Mouse (Mus musculus) left cerebral cortex, postnatal 36 days (tissue): ENCODE data around the gene Thsd4. TPM values are rescaled to one million over a fixed set of nuclear protein-coding genes. Genes with fewer than 3 reads are reported as not detected.

Experiments
- DNase-seq, 2 experiments: peaks; one replicate each; pipeline ENCODE4 v3.0.0; 2021 to 2022; ENCODE audit warnings: low spot score in 2 of 2, mixed read lengths in 1 of 2
- intact Hi-C: fragments of 180-260 bp; cut with DNase I; formaldehyde crosslinking; loops from one replicate; pipeline ENCODE4 v1.15.1; 2025
- total RNA-seq, 2 experiments: library from RNA; stranded (reverse); gene quantifications; 2 replicates each; pipeline ENCODE4 v1.2.3; 2021

The Thsd4 gene
- total RNA-seq, 2 experiments from 2014 or later: 4.7 to 4.8 TPM

DNA sequence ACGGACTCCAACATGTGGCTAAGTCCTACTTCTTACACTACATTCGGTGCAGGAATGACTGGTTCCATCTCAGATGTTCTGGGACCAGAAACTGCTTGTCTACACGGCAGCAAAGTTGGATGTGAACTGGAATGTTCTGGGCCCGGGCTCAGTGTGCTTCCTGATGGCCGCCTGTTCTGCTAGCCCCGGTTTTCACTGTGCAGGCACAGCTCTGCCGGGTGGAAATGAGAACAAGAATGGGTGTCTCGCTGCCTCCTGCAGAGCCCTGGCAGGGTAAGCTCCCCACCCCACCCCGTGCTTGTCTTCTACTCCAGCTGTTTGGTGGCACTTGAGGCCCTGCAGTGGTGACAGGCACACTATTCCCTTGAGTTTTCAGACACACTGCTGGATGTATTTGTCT, 285.7 kb downstream of the Thsd4 start:
- no peak for DNase-seq
- intact Hi-C loops: loop anchor here (5.0 to 10.0 kb wide), 2 partner anchors 279 to 511 kb away; no protein-coding TSS in a partner anchor

DNA sequence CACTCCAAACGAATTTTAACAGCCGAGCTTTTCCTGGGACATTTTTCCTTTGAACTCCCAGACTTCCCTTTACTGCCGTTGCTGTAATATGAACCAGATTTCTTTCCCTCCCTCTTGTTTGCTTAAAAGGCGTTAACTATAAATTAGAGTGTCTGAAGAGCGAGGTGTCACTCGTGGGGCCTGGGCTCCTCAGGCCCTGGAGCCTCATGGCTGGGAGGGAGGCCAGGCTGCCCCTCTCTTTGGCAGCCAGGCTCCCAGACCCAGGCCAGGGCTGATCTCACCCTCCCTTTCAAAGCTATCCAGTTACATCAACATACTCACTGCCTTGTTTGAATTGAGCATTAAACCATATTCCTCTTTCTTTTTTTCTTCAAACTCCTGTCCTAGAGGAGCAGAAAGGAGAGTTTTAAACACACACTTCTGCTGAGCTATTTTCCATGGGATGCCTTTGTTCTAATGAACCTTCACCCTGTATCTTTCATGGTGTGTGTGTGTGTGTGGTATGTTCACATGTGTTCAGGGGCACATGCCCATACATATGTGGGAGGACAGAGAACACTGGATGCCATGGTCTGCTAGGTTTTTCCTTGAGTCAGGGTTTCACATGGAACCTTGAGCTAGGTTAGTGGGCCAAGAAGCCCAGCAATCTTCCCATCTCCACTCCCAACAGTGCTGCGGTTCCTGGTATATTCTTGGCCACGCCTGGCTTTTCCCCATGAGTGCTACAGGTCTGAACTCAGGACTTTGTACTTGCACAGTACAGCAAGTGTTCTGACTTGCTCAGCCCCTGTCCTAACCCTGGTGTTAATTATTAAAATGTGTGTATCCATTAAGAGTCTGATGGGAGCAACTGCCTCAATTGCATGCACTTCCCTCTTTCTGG, 287.4 kb downstream of the Thsd4 start:
- intact Hi-C loops: loop anchor here (5.0 to 10.0 kb wide), 2 partner anchors 277 to 510 kb away; no protein-coding TSS in a partner anchor
- DNase-seq: no peak

DNA sequence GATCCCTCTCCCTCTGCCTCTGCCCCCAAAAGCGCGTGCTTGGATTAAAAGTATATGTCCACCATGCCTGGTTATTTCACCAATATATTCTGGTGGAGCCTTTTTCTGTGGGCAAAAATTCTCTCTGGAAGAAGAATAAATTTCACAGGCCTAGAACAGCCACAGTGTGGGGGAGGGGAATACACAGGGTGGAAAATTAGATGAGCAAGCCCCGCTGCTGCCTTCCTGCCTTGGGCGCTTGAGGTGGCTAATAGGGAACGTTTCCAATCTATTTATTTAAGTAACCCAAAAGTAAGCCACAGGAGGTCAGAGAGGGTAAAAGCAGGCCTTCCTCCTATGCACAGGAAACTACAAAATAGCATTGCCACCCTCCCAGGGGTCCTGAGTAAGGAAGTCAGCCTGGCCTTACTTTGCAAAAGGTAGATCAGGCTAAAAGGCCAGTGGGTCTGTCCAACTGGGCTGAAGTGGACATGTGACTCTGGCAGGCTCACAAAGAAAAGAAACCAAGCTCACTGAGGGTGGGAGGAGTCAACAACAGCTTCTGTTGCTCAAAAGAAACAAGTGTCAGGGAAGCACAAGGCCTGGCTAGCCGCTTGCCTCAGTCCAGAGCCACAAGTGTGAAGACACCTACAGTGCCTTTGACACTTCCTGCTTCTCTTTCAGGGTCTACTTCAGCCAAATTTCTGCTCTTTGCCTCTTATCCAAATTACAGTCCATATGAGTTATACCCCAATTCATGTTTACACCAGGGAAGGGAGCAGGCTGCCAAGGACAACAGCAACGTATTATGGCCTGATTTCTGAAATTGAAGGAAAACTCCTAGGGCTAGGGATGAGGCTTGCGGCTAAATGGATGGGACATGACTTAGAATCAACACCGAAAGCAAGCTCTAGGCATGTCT, 289.6 kb downstream of the Thsd4 start:
- intact Hi-C loops: loop anchor here (10.0 kb wide), 1 partner anchor 507 kb away; no protein-coding TSS in a partner anchor

DNA sequence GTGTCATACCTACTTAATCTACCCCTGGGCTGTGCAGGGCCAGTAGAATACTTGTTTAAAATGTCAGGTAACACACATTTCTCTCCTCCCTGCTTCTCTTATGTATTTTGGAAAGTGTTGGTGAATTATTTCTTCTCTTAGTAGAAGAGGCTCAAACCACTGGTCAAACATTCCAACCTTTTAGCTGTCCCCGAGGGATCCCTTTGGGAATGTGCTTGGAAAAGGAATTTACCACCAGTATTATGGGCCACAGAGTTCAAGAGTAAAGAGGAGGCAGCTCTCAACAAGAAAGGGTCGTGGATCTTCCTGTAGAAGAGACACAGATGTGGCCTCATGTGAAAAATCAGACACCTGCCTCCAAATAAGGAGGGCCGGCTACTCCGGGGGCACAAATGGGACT, 292.4 kb downstream of the Thsd4 start:
- DNase-seq: no peak
- intact Hi-C loops: no loop called here

More for the DNA sequence above, 289.6 kb downstream of the Thsd4 start:
- DNase-seq: no peak

DNA sequence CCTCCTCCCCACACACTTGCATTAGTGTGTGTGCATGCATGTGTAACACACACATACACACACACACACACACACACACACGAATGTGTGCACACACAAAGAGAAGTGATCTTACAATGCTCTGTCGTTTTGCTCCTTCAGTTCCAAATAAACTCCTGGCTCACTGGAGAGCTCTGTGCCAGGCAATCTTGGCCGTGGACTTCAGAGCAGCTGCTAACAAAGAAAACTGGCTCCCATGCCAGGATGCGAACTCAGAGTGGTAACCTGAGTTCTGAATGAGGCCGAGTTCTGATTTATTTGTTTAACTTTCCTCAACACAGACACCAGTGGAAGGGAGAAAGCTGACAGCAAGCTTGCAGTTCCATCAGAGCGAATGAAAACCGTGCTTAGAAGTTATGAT, 294.1 kb downstream of the Thsd4 start:
- intact Hi-C loops: no loop called here
- DNase-seq: peak in 1 of 2 experiments; percentile 20

DNA sequence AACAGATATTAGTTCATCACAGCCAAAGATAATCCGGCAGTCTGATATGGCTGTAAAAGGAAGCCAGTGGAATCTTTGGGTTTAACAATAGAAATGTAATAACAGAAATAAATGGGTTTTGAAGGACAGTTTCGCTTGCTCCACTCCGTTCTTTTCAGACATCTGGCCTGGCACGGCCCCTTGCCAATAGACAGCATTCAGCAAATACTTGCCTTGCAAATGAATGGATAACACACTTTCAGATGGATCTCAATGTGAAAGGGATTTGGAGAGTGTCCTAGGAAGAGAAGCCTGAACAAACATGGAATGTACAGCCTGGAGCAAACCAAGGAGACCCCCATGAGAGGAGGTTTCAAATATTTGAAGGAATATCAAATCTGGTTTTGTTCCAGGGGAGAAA, 295.2 kb downstream of the Thsd4 start:
- intact Hi-C loops: no loop called here
- peak in 1 of 2 experiments; percentile 13 for DNase-seq

DNA sequence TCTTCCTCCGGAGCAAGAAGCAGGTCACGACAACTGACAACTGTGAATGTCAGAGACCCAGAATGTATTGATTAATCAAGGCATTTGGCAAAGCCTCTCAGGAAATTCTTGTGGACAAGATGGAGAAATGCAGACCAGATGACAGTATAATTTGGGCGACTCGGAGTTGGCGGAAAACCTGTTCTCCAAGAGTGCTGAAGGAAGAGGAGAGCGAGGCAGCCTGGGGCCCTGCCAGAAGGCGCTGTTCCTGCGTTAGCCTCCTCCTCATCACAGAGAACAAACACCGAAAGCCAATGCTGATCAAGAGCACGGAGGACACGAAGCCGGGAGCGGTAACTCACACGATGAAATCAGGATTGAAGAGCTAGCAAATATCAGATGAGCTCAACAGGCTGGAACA, 295.7 kb downstream of the Thsd4 start:
- DNase-seq: peak in 1 of 2 experiments; percentile 45
- intact Hi-C loops: no loop called here

DNA sequence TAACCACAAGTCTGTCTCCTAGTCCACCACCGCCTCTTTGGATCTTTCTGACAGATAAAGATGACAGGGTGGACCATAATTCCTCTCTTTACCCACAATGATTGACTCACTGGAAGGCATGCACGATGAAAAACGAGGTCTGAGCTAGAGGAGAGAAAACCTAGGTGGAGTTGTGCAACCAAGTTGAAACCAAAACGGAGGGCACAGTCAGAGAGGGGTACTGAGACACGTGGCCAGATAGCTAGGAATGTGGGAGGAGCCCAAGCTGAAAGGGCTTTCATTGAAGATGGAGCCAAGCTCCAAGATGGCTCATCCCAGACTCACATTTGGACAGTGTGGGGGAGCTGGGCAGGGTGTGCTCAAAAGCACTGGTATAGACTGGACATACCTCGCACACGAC, 296.4 kb downstream of the Thsd4 start:
- intact Hi-C loops: no loop called here
- no peak for DNase-seq

DNA sequence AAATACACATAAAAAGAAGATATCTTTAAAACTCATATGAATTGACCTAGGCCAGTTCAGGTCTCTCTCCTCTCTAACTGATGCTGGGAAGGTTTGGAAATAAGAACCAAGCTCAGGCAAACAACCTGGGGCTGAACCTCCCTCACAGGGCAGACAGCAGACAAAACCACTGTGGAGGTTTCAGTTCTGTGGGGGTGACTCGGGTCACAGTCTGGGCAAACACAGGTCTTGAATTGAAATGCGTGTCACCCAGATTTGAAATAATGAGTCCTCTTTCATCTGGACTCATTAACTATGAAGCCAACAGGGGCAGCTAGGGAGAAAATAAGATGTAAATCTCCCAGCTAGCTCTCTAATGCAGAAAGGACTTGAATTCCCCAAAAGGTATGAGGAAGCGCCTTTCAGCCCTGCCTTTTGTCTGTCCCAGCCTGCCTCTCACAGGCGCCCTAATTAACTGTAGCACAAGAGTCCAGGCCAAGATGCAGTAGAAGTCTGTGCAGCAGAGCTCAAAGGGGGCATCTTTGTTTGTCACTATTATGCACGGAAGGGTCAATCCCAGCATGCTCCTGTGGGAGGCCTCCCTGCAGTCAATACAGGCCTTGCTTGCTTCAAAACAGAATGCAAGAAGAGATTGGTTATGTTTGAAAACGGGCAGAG, 297.7 kb downstream of the Thsd4 start:
- intact Hi-C loops: no loop called here
- DNase-seq: no peak

DNA sequence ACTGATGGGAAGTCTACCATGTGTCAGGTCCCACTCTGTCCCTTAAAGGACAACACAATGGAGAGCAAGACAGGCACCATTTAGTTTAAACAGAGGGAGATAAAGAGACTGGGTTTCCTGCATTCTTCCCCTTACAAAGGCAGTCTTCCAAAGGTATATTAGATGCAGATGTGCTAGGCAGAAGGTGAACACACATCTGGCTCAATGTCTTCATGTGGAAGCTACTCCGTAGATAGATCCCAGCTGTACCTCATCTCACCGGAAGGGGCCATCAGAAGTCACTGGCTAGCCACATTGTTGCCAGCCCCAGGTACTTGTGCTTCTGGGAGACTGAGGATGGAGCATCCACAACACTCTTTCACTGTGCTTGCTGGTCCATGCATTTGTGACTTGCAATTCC, 301.4 kb downstream of the Thsd4 start:
- intact Hi-C loops: no loop called here
- DNase-seq: no peak

DNA sequence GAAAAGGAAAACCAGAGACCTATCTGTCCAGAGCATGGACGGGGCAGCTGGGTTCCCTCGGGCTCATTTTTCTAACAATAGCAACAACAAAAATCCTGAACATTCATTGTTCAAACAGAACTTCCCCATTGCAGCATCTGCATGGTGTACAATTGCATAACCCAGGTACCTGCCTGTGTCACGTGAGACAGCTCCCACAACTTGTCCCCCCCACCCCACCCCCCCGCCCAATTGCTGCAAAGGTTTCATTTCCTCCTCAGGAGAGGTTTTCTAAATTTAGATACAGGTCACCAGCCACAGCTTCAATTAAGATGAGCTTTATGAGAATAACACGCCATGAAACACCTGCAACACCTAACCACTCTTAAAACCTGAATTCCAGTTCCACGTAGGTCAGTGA, 303.4 kb downstream of the Thsd4 start:
- DNase-seq: no peak
- intact Hi-C loops: no loop called here

DNA sequence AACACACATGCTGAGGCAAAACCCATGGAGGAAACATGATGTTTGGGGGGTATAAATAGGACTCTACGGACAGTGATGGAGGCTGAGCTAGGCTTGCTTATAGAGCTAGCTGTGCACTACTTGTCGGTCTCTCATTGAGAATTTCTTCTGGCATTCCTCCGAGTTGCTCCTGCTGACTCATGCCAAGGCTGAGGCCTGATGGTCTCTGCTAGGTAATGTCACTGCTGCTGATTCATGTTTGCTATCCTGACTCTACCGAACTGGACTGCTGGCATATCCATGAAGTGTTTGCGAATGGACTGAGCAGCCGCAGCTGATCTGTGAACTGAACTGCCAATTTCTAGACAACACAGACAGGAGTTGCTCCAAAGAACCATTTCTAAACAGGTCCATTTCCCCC, 305.8 kb downstream of the Thsd4 start:
- intact Hi-C loops: no loop called here
- no peak for DNase-seq

DNA sequence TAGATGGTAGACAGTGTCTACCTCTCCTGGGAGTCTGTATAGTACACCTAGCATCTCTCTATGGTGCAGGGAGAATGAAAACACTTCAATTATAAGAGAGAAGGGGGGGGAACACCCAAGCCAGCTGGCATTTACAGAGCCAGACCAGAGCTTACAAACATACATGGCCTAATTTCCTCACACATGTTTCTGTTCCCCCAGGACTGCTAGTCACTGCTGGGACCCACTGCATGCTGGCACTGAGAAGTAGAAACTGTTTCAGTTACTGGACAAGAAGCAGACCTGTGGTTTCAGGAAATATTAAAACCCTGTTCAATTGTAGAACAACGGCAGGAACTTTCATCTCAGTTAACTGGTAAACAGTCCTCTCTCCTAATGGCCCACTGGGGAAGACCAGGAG, 308.7 kb downstream of the Thsd4 start:
- intact Hi-C loops: no loop called here
- DNase-seq: no peak

DNA sequence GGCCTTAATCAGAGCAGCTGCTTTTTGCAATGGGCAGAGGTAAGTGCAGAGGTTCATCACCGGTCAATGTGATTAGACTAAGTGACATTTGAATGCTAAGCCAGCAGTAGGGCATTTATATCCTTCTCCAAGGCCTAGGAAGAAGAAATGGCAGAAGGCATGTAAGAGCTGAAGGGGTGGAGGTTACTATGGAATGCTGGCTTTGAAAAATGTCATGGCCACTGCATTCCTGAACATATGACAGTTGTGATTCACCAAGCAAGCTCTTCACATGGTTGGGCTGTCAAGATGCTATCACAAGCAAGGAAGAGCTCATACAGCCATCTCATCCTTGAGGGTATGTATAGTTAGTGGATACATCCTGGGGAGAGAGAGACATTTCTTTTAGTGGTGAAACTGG, 313.0 kb downstream of the Thsd4 start:
- intact Hi-C loops: no loop called here
- DNase-seq: no peak

DNA sequence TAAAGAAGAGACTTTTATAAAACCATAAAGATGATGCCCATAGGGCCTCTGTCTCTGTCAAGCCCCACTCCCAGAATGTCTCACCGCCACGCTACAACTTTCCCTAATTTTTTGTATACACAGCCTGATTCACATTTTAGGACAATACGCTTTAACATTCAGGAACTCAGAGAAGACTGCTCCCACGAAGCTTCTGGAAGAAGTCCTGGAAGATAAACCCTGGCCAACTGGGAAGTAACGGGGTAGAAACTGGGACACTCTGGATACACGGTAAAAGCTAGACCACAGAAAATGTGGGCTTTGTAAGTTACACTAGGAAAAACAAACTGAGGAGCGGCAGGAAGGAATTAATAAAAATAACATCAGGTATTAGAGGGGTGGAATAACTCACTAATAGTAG, 318.7 kb downstream of the Thsd4 start:
- no peak for DNase-seq
- intact Hi-C loops: no loop called here

DNA sequence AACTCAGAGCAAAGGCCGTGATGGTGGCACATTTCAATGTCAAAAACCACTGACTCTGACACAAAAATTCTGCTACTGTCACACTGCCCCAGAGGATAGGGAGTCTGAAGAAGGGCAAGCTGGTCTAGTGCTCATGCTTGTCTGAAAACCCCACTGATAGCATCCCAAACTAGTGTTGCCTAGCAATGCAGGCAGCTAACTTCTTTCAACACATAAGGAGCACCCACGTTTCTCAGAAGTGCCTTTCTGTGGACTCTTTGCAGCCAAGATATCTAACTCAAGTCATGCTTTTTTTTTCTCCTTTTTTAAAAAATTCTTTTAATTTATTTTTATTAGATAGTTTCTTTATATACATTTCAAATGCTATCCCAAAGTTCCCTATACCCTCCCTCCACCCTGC, 321.4 kb downstream of the Thsd4 start:
- intact Hi-C loops: no loop called here
- DNase-seq: no peak

DNA sequence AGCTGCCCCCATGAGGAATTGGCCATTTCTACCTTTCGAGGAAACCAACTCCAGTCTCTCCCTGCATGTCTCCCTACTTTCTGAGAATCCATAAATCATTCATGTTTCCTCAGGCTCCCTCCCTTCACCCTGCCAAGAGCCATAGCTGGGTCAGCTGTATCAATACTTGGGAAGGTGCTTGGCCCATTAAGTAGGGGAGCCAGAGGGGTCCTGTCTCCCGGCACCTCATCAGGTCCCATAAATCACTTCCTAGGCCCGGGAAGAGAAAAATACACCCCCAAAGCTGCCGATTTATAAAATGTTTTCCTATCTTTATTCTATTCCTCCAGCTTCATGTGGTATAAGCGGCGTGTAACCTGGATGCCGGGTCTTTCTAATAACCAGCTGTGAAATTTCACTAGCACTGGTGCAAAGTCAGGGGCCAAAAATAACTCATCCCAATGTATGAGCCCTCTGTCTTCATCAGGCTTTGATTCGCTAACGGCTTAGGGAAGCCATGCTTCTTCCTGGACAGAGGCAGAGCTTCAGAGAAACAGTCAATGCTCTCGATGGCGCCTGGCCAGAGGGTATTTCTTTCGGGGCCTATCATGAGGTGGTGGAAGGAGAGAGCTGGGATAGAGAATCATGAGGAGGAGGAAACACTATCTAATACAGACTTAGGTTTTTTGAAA, 323.2 kb downstream of the Thsd4 start:
- intact Hi-C loops: no loop called here
- no peak for DNase-seq

DNA sequence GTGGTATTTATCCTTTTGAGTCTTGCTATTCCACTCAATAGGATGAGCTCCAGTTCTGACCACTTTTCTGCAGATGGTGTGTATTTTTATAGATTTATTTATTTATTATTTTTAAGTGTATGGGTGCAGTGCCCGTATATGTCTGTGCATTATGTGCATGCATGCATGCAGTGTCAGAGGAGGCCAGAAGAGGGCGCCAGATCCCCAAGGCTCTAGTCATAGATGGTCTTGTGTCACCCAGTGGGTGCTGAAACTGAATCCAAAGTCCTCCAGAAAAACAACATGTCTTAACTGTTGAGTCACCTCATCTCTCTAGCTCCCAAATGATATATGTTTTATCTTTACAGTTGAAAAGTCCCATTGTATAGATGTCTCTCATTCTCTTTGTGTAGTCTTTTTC, 326.3 kb downstream of the Thsd4 start:
- intact Hi-C loops: no loop called here
- DNase-seq: no peak

DNA sequence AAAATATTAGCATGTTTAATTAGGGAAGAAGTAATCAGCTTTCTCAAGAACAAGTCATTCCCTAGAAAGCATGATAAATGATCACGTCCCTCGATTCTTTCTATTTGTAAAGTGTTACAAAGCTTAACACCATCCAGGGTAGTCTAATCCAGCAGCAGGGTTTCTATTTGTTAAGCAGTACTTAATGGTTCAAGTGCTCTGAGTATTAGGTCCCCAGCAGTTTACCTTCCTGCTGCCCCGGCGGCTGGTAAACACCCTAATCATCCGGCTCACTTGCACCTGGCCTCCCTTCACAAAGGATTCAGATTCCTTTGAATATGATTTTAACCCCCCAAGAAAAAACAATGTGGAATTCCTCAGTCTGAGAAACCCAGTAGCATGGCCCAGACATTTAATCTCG, 326.9 kb downstream of the Thsd4 start:
- intact Hi-C loops: no loop called here
- DNase-seq: no peak

DNA sequence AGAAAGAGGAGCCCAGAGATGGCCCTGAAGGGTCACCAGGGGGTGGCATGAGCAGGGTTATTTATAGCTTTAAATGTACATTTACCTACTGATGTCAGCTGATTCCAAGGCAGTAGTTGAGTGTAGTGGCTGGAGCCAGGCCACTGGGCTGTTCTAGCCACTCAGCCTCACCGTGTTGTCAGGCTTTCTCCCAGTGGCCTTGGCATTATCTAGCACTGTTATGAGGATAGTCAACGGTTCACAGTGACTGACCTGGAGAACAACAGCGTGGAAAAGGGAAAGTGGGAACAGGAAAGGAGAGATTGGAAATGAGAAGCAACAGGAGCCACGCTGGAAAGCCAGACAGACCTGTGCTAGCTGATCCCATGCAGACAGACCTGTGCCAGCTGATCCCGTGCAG, 329.5 kb downstream of the Thsd4 start:
- no peak for DNase-seq
- intact Hi-C loops: no loop called here
